Mouse (Mus musculus): ENCODE results near the gene Olfr308.
"Not testable (repeated sequence)": the region's sequence is repeated elsewhere in the genome, so short reads cannot be mapped to it uniquely, and the experiment has no call there.

Gene Olfr308

DNA sequence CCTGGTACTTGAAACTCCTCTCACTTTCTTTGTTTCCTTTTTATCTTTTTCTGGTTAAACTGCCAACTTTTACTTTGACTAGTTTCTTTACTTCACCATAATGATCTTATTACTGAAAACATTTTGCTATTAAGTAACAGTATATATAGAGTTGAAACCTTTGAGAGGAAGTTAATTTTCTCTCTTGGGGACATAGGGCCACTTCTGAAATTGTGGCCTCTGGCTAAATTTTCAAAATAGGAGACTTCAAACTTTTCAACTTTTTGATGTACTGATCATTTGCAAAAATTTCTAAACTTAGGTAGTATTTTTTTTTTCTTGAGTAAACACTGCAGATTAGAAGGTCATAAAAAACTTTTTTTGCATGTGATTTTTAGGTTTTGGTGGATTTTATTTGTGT lies at the start of gene Olfr308:
TSS of gene Olfr308 (minus strand) at position 101 of the 400 bp plus-strand sequence.
- DNase-seq, result no peak

DNA sequence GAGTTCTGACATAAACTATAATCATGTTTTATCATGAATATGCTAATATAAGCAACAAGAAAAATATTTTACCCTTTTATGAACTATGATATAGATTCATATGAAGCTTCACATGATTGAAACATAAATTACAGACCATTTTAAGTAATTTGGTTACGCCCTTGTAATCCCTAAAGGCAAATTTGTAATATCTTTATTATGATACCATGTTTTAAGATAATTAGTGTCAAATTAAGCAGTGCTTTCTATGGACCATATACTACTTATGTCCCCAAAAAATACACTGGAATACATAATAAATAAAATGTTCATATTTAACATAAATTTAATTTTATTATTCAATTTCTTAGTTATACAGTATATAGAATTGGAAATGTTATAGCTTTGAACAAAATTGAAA lies 41.4 kb upstream of the Olfr308 start, which contains the start of gene Olfr305:
TSS of gene Olfr305 (minus strand) at position 101 of the 400 bp plus-strand sequence.
- no peak for DNase-seq

DNA sequence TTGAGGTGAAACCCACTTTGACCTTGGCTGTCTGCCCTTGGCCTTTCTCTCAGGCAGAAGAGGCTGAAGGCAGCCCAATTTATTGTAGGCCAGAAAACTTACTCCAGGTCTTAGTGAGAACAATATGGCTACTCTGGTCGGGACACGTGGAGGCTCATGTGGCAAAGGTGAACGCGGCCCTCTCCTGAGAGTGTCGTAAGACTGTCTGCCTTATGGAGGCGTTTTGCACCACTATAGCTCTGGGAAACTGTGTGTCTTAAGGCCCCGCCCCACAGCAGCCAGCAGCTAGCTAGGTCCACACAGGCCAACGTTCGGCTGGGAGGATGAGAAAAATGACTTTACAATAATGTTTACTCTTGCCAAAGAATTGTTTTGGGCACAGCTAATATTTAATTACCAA lies 20.9 kb upstream of the Olfr308 start:
- not testable (repeated sequence) for DNase-seq

DNA sequence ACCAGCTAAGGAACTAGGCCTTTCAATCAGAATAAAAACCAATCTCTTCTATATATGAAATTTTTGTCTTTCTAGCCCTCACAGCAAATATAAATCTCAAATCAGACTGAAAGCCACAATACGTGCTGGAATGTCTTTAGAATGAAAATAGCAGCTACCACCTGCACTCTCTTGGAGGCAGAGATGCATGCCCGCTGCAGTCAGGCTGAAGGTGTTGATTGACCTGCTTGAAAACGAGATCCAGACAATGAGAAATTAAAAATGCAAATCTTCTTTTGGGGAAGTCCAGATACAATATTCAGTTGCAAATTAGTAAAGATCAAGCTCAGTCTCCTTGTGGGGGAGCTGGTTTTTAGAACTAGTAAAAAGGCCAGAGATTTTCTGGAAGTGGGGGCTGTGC lies 18.8 kb upstream of the Olfr308 start:
- DNase-seq, result no peak

DNA sequence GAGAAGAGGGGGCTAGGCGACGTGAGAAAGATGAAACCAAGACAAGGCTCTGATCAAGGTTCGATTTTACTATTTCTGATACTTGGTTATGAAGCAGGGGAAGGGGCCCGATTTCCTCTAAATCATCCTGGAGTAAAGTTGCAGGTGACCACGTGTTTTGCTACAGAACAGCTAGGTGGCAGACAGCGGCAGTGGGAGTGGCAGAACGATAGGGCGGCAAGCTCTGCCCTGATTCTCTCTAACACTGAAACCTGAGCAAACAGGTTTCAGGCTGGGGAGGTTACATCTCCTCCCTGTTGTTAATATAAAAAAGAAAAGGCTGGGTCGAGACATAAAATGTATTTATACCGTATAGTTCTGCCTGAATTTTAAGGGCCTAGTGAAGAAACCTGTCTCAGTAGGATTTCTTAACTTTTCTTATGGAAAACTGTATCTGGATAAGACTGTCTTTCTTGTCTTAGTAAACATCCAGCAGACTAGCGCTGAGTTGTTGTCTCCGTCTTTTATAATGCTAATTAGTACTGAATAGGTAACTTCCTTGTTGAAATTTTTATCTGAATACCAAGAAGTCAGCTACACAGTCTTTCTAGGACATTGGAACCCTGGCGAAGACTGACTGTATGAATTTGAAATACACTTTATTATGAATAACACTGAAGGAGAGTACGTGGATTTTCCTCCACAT lies 17.6 kb upstream of the Olfr308 start:
- DNase-seq, result no peak

DNA sequence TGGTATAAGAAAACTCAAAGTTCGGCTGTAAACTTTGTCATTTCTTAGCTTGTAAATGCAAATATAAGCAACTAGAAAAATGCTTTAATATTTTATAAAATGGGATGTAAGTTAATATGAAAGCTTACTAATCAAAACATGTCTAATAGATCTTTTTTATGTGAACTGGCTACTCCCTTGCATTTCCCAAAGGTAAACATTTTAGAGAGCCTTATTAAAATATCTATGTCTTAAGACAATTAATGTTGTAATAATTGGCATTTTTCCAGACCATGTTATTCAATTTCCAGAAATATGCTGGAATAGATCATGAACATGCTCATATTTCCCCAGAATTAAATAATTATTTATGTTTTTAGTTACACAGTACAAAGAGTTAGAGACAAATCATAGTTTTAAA lies 12.1 kb upstream of the Olfr308 start, which contains the start of gene Olfr307:
TSS of gene Olfr307 (minus strand) at position 101 of the 400 bp plus-strand sequence.
- no peak for DNase-seq

DNA sequence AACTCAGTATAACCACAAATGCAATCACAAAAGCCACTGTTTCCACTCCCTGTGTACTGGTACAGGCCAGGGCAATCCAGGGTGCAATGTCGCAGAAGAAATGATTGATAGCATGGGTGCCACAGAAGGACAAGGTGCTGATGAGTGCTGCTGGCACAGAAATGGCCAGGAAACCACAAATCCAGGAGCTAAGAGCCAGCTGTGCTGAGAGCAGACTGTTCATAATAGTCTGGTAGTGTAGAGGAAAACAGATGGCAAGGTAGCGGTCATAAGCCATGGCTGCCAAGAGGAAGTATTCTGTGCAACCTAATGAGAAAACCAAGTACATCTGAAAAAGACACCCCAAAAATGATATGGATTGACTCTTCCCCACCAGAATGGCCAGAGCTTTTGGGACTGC lies 4.1 kb downstream of the Olfr308 start:
- DNase-seq, result no peak

DNA sequence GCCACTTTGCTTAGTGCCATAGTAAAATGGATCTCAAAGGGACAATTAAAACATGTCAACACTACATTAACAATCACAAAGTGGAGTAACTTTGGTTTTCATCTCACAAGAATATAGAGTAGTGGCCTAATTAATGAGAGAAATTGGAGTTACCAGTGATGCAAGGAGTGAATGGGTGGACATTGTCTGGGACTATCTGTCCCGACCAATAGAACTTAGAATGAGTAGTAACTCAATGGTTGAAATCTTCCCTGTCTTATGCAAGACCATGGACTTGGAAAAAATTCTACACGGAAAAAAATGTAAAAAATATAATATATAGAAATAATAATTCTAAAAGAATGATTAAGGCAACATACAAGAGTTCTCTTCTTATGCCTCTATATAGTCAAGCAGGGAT lies 11.8 kb downstream of the Olfr308 start, which contains the start of gene Olfr309:
TSS of gene Olfr309 (minus strand) at position 101 of the 400 bp plus-strand sequence.
- no peak for DNase-seq

DNA sequence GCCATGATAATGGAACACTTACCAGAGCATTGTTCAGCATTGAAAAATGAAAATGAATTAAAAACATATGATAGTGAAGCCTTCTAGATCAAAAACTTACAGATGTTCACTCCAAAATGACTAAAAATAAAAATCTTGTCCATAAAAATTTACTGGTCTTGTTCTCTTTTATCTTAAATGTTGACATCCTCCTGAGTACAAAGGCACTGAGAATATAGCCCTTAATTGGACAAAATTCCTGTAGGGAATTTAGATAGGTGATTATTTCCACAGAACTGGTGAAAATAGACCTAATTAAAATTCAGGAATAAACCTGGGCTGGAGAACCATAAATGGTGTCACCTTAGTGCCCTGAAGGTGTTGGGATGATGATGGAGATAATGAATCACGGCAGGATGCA lies 48.4 kb downstream of the Olfr308 start, which contains the start of gene Olfr310:
TSS of gene Olfr310 (minus strand) at position 101 of the 400 bp plus-strand sequence.
- no peak for DNase-seq
